Mouse (Mus musculus) midbrain, embryonic 10.5 days (tissue): Measurements from ENCODE around the gene Sez6. TPM values are rescaled to one million over a fixed set of nuclear protein-coding genes. Genes with fewer than 3 reads are reported as not detected.

Experiments used
- DNase-seq: peaks from one replicate; pipeline ENCODE4 v3.0.0-alpha.2; 2017; ENCODE audit warnings: low spot score
- H3K27ac ChIP-seq: fragments of 300-500 bp; sonication (generic); replicated peaks from 2 replicates; pipeline ENCODE4 v1.5.1; 2016; ENCODE audit warnings: mild to moderate bottlenecking
- H3K27me3 ChIP-seq: fragments of 300-500 bp; sonication (generic); 2 replicates; pipeline ENCODE4 v1.6.1; 2016; ENCODE audit warnings: low read depth, mild to moderate bottlenecking; ENCODE audit not compliant: poor library complexity, severe bottlenecking
- H3K36me3 ChIP-seq: fragments of 300-500 bp; sonication (generic); 2 replicates; pipeline ENCODE4 v1.6.1; 2016; ENCODE audit warnings: mild to moderate bottlenecking, moderate library complexity
- H3K4me1 ChIP-seq: fragments of 300-500 bp; sonication (generic); 2 replicates; pipeline ENCODE4 v1.6.1; 2016
- H3K4me3 ChIP-seq: fragments of 300-500 bp; sonication (generic); 2 replicates; pipeline ENCODE4 v1.5.1; 2016; ENCODE audit warnings: mild to moderate bottlenecking, moderate library complexity
- H3K9me3 ChIP-seq: fragments of 300-500 bp; sonication (generic); replicated peaks from 2 replicates; pipeline ENCODE4 v1.6.1; 2016; ENCODE audit warnings: mild to moderate bottlenecking
- WGBS: fragments of 180-500 bp; shearing (Covaris S2); methylation state at CpG from one replicate; pipeline ENCODE4 v1.1.7; 2016; 5-methylcytosine and 5-hydroxymethylcytosine counted together
- polyA plus RNA-seq: library from polyadenylated mRNA; unstranded; fragments of >200 nt; fragmentation: Nextera tagmentation; extraction: Ambion mirVana; gene quantifications from 2 replicates; pipeline ENCODE4 v1.2.1, GENCODE M21; 2016

Sez6 gene
- polyA plus RNA-seq, 1 experiment from 2014 or later, result 3.5 TPM

- DNase-seq, result no peak
- Histone ChIP-seq H3K27me3 (peaks cover 54% of the 10 kb centered on the region), H3K27ac (no peak overlapping the region), H3K36me3 (no peaks in the 10 kb centered on the region), H3K4me1 (peaks cover 75% of the 10 kb centered on the region), H3K9me3 (no peaks in the 10 kb centered on the region), H3K4me3 (0 out of 2 replicates have a peak overlapping the region, but pooled peaks have one; percentile 41)
- 85% methylated on average over 9 of the region's 9 CpGs for WGBS
Measured at GRCm38 (mm10) chr11:77896011-77896410, 34.6 kb upstream of the Sez6 start.

GRCm38 (mm10) chr11:77896480-77896819 is 34.1 kb upstream of the Sez6 start:
- H3K4me1 ChIP-seq, result peaks cover 75% of the 10 kb centered on the region
- 36% methylated on average over 6 of the region's 6 CpGs for WGBS
- H3K27ac ChIP-seq, result peak overlapping the region; percentile 78

GRCm38 (mm10) chr11:77896820-77897805 is 33.5 kb upstream of the Sez6 start:
- no peaks in the 10 kb centered on the region for H3K9me3 ChIP-seq
- H3K27me3 ChIP-seq, result peaks cover 61% of the 10 kb centered on the region
- peak overlapping the region; percentile 41 for H3K4me3 ChIP-seq
- H3K4me1 ChIP-seq, result peaks cover 76% of the 10 kb centered on the region
- 14% methylated on average over 23 of the region's 23 CpGs for WGBS
- DNase-seq, result peak; percentile 59
- peak overlapping the region; percentile 78 for H3K27ac ChIP-seq
- H3K36me3 ChIP-seq, result no peaks in the 10 kb centered on the region

More at GRCm38 (mm10) chr11:77896480-77896819, 34.1 kb upstream of the Sez6 start:
- no peaks in the 10 kb centered on the region for H3K9me3 ChIP-seq
- no peak for DNase-seq
- no peaks in the 10 kb centered on the region for H3K36me3 ChIP-seq
- H3K4me3 ChIP-seq, result peak overlapping the region; percentile 41
- peaks cover 55% of the 10 kb centered on the region for H3K27me3 ChIP-seq

GRCm38 (mm10) chr11:77900187-77900586 is 30.4 kb upstream of the Sez6 start:
- no peaks in the 10 kb centered on the region for H3K9me3 ChIP-seq
- WGBS, result 92% methylated on average over 3 of the region's 3 CpGs
- H3K27me3 ChIP-seq, result peaks cover 80% of the 10 kb centered on the region
- H3K27ac ChIP-seq, result no peak overlapping the region
- no peak for DNase-seq
- H3K4me1 ChIP-seq, result peaks cover 62% of the 10 kb centered on the region
- H3K36me3 ChIP-seq, result no peaks in the 10 kb centered on the region
- no peak overlapping the region for H3K4me3 ChIP-seq

- peaks cover 77% of the 10 kb centered on the region for H3K27me3 ChIP-seq
- WGBS, result 89% methylated on average over 4 of the region's 4 CpGs
- no peak for DNase-seq
- no peaks in the 10 kb centered on the region for H3K36me3 ChIP-seq
- H3K4me1 ChIP-seq, result peaks cover 57% of the 10 kb centered on the region
- no peak overlapping the region for H3K27ac ChIP-seq
- H3K4me3 ChIP-seq, result no peak overlapping the region
- no peaks in the 10 kb centered on the region for H3K9me3 ChIP-seq
Measured at GRCm38 (mm10) chr11:77900696-77901095, 29.9 kb upstream of the Sez6 start.

GRCm38 (mm10) chr11:77901366-77901765 is 29.2 kb upstream of the Sez6 start:
- Histone ChIP-seq H3K27ac (peak overlapping the region; percentile 67; the same call in 1 of the 2 replicates), H3K4me1 (peaks cover 57% of the 10 kb centered on the region)
- 51% methylated on average over 5 of the region's 5 CpGs for WGBS

GRCm38 (mm10) chr11:77901775-77902355 is 28.7 kb upstream of the Sez6 start:
- 40% methylated on average over 8 of the region's 8 CpGs for WGBS
- peak overlapping the region; percentile 67 for H3K27ac ChIP-seq
- no peak overlapping the region for H3K4me3 ChIP-seq
- DNase-seq, result no peak
- H3K27me3 ChIP-seq, result peaks cover 69% of the 10 kb centered on the region
- no peaks in the 10 kb centered on the region for H3K9me3 ChIP-seq
- H3K36me3 ChIP-seq, result no peaks in the 10 kb centered on the region
- peaks cover 57% of the 10 kb centered on the region for H3K4me1 ChIP-seq

More at GRCm38 (mm10) chr11:77901366-77901765, 29.2 kb upstream of the Sez6 start:
- Histone ChIP-seq H3K27me3 (peaks cover 70% of the 10 kb centered on the region), H3K9me3 (no peaks in the 10 kb centered on the region), H3K4me3 (no peak overlapping the region), H3K36me3 (no peaks in the 10 kb centered on the region)
- DNase-seq, result no peak

- no peak for DNase-seq
- Histone ChIP-seq H3K27me3 (peaks cover 64% of the 10 kb centered on the region), H3K9me3 (no peaks in the 10 kb centered on the region), H3K4me1 (peaks cover 47% of the 10 kb centered on the region), H3K36me3 (no peaks in the 10 kb centered on the region), H3K4me3 (no peak overlapping the region), H3K27ac (peak overlapping the region; percentile 57)
- 34% methylated on average over 3 of the region's 3 CpGs for WGBS
Measured at GRCm38 (mm10) chr11:77903761-77904160, 26.8 kb upstream of the Sez6 start.

- no peak for DNase-seq
- Histone ChIP-seq H3K27me3 (peaks cover 66% of the 10 kb centered on the region), H3K9me3 (no peaks in the 10 kb centered on the region), H3K4me3 (no peak overlapping the region), H3K27ac (no peak overlapping the region), H3K36me3 (no peaks in the 10 kb centered on the region), H3K4me1 (peaks cover 53% of the 10 kb centered on the region)
- whole genome bisulfite sequencing, result 22% methylated on average over 1 of the region's 1 CpGs
Measured at GRCm38 (mm10) chr11:77904707-77905106, 25.9 kb upstream of the Sez6 start.

- peaks cover 65% of the 10 kb centered on the region for H3K27me3 ChIP-seq
- peak; percentile 40 for DNase-seq
- 32% methylated on average over 19 of the region's 19 CpGs for WGBS
- H3K36me3 ChIP-seq, result no peaks in the 10 kb centered on the region
- H3K27ac ChIP-seq, result peak overlapping the region; percentile 83
- H3K9me3 ChIP-seq, result no peaks in the 10 kb centered on the region
- peak overlapping the region; percentile 32 for H3K4me3 ChIP-seq
- H3K4me1 ChIP-seq, result peaks cover 56% of the 10 kb centered on the region
Measured at GRCm38 (mm10) chr11:77906097-77906687, 24.4 kb upstream of the Sez6 start.

- peak; percentile 59 for DNase-seq
- H3K9me3 ChIP-seq, result no peaks in the 10 kb centered on the region
- H3K27ac ChIP-seq, result peak overlapping the region; percentile 83
- no peaks in the 10 kb centered on the region for H3K36me3 ChIP-seq
- peak overlapping the region; percentile 32 for H3K4me3 ChIP-seq
- WGBS, result 6% methylated on average over 9 of the region's 9 CpGs
- peaks cover 50% of the 10 kb centered on the region for H3K4me1 ChIP-seq
- peaks cover 64% of the 10 kb centered on the region for H3K27me3 ChIP-seq
Measured at GRCm38 (mm10) chr11:77906747-77907174, 23.8 kb upstream of the Sez6 start.

- WGBS, result 91% methylated on average over 4 of the region's 4 CpGs
- peaks cover 64% of the 10 kb centered on the region for H3K27me3 ChIP-seq
Measured at GRCm38 (mm10) chr11:77908468-77908867, 22.1 kb upstream of the Sez6 start.

More at GRCm38 (mm10) chr11:77908468-77908867, 22.1 kb upstream of the Sez6 start:
- no peak for DNase-seq
- H3K9me3 ChIP-seq, result no peaks in the 10 kb centered on the region
- no peak overlapping the region for H3K27ac ChIP-seq
- no peak overlapping the region for H3K4me3 ChIP-seq
- H3K4me1 ChIP-seq, result peaks cover 47% of the 10 kb centered on the region
- H3K36me3 ChIP-seq, result no peaks in the 10 kb centered on the region
